Mouse (Mus musculus) hindbrain, embryonic 16.5 days (tissue): ENCODE data around the gene Wdfy2. TPM values are rescaled to one million over a fixed set of nuclear protein-coding genes. Genes with fewer than 3 reads are reported as not detected.

Source experiments
- ATAC-seq: fragments of 200-750 bp; cut with Nextera tagmentation; 2 replicates; pipeline ENCODE4 v1.8.0; 2017; ENCODE audit warnings: moderate TSS enrichment, moderate library complexity
- H3K27ac ChIP-seq: fragments of 300-500 bp; sonication (generic); 2 replicates; pipeline ENCODE4 v1.5.1; 2014; ENCODE audit warnings: low read depth, mild to moderate bottlenecking, control low read depth, low read length, moderate library complexity
- H3K27me3 ChIP-seq: fragments of 300-500 bp; sonication (generic); replicated peaks from 2 replicates; pipeline ENCODE4 v1.6.1; 2014; ENCODE audit warnings: low read length; ENCODE audit not compliant: control insufficient read depth, insufficient read depth
- H3K36me3 ChIP-seq: fragments of 300-500 bp; sonication (generic); 2 replicates; pipeline ENCODE4 v1.6.1; 2014; ENCODE audit warnings: mild to moderate bottlenecking, low read length, moderate library complexity, mixed read lengths; ENCODE audit not compliant: control insufficient read depth, insufficient read depth
- H3K4me1 ChIP-seq: fragments of 300-500 bp; sonication (generic); 2 replicates; pipeline ENCODE4 v1.6.1; 2014; ENCODE audit warnings: low read depth, low read length; ENCODE audit not compliant: control insufficient read depth, insufficient read depth
- H3K4me2 ChIP-seq: fragments of 300-500 bp; sonication (generic); 2 replicates; pipeline ENCODE4 v1.6.1; 2014; ENCODE audit warnings: mild to moderate bottlenecking, low read length, control low read depth, moderate library complexity
- H3K4me3 ChIP-seq: fragments of 300-500 bp; sonication (generic); 2 replicates; pipeline ENCODE4 v1.5.1; 2014; ENCODE audit warnings: mild to moderate bottlenecking, low read length, control low read depth, moderate library complexity
- H3K9ac ChIP-seq: fragments of 300-500 bp; sonication (generic); 2 replicates; pipeline ENCODE4 v1.6.1; 2014; ENCODE audit warnings: low read depth, mild to moderate bottlenecking, control low read depth, low read length, moderate library complexity
- H3K9me3 ChIP-seq: fragments of 300-500 bp; sonication (generic); 2 replicates; pipeline ENCODE4 v1.6.1; 2014; ENCODE audit warnings: mild to moderate bottlenecking, low read length, moderate library complexity; ENCODE audit not compliant: control insufficient read depth
- WGBS: fragments of 180-500 bp; shearing (Covaris S2); extraction: QIAGEN DNeasy Blood & Tissue Kit; methylation state at CpG from one replicate; pipeline ENCODE4 v1.1.7; 2014; 5-methylcytosine and 5-hydroxymethylcytosine counted together
- polyA plus RNA-seq: library from polyadenylated mRNA; unstranded; fragments of >200 nt; fragmentation: Nextera tagmentation; extraction: Ambion mirVana; gene quantifications from 2 replicates; pipeline ENCODE4 v1.2.1, GENCODE M21; 2015

Gene Wdfy2
- polyA plus RNA-seq, result 6.2 and 8.2 TPM in 2 replicates

DNA sequence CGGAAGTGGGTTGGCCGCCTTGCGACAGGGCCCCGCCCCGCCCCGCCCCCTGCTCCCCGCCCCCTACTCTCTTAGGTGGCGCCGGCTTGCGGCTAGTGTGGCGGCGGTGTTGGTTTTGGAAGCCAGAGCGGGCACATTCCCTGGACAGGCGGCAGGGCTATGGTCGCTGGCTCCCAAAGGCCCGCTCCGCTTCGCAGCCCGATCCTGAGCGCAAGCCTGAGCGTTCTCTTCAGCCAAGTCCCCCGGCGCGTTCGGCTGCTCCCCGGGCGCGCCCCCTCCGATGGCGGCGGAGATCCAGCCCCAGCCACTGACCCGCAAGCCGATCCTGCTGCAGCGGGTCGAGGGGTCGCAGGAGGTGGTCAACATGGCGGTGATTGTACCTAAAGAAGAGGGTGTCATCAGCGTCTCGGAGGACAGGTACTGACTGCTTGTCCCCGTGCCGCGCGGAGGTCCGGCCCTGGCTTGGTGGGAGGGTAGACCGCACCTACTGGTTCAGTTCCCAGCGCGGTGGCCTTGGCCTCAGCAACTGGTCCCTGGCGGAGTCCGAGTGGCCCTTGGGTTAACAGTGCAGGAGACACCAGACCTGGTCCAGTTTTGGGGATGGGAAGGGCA lies at the start of gene Wdfy2:
TSS of gene Wdfy2 (plus strand) at position 38 of the 612 bp plus-strand sequence.
- H3K9me3 ChIP-seq, result no peaks in the 10 kb centered on the region
- WGBS, result 0% methylated on average over 41 of the region's 49 CpGs
- peak within 1 kb of the TSS; percentile 92 for H3K4me3 ChIP-seq
- H3K36me3 ChIP-seq, result no peaks in the 10 kb centered on the region
- peaks cover 15% of the 10 kb centered on the region for H3K4me1 ChIP-seq
- no peaks in the 10 kb centered on the region for H3K27me3 ChIP-seq
- peak within 1 kb of the TSS; percentile 89 for H3K9ac ChIP-seq
- peak within 1 kb of the TSS; percentile 90 for H3K27ac ChIP-seq
- peak; percentile 49; the same call in 1 of the 2 replicates for ATAC-seq
- peak within 1 kb of the TSS; percentile 78 for H3K4me2 ChIP-seq

DNA sequence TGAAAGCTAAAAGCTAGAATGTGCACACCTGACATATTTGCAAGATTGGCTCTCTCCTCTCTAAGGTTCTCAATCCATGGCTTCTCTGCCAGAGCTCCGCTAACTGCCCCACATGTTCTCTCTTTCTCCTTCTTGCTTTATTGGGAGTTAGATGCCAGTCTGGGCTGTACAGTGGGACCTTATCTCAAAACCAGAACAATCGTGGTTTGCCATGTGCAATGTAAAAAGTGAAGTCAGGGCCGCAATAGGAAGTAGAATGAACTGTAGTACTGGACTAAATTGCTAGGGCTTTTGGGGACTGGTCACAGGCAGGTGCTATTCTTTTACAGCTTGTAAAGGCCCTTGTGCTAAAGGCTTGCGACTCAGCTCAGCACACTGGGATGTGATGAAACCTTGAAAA lies 48.2 kb upstream of the Wdfy2 start:
- Histone ChIP-seq H3K27ac (no peak overlapping the region), H3K27me3 (no peaks in the 10 kb centered on the region), H3K4me3 (no peak overlapping the region), H3K36me3 (no peaks in the 10 kb centered on the region), H3K9me3 (no peaks in the 10 kb centered on the region), H3K4me1 (no peaks in the 10 kb centered on the region), H3K4me2 (no peak overlapping the region), H3K9ac (no peak overlapping the region)
- no peak for ATAC-seq
- WGBS, result 67% methylated on average over 4 of the region's 4 CpGs

DNA sequence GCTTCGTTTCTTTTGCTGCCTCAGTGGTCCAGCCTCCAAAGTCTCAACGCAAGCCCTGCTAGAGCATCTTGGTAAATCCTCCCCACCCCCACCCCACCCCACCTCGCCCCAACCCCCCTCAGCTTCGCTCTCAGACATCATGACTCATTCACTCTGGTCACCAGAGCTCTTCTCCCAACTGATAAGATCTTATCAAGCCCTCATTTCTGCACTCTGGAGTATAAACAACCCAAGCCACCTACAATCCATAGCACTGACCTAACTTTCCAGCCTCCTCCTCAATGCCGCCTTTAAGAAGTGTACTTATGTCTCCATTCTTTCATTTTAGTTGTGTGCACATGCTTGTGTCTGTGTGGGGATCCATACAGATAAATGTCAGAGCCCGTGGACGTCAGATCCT lies 41.8 kb upstream of the Wdfy2 start:
- Histone ChIP-seq H3K4me1 (no peaks in the 10 kb centered on the region), H3K4me2 (no peak overlapping the region), H3K27me3 (no peaks in the 10 kb centered on the region), H3K9ac (no peak overlapping the region), H3K36me3 (no peaks in the 10 kb centered on the region), H3K4me3 (no peak overlapping the region), H3K9me3 (no peaks in the 10 kb centered on the region), H3K27ac (no peak overlapping the region)
- WGBS, result 85% methylated on average over 7 of the region's 7 CpGs
- ATAC-seq, result no peak

DNA sequence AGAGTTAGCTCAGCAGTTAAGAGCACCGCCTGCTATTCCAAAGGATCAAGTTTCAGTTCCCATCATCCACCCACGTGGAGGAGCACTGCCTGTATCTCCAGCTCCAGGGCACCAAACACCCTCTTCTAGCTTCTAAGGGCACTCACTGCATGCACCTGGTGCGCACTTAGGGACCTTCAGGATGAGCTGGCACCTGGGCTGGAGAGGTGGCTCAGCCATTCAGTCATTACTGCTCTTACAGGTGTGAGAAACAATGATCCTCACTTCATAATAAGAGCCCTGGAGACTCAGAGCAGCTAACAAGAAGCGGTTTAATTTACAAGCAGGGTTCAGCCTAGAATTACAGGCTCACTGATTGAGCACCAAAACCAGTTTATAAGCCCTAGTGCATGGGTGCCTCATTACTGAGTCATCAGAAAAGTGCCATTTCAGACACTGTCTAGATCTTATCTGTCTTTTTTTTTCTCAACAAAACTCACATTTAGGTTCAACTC lies 38.8 kb upstream of the Wdfy2 start:
- H3K4me1 ChIP-seq, result no peaks in the 10 kb centered on the region
- WGBS, result 8% methylated on average over 4 of the region's 4 CpGs
- H3K9ac ChIP-seq, result no peak overlapping the region
- H3K27me3 ChIP-seq, result no peaks in the 10 kb centered on the region
- H3K27ac ChIP-seq, result no peak overlapping the region
- ATAC-seq, result no peak
- no peak overlapping the region for H3K4me3 ChIP-seq
- H3K36me3 ChIP-seq, result no peaks in the 10 kb centered on the region
- H3K9me3 ChIP-seq, result no peaks in the 10 kb centered on the region
- no peak overlapping the region for H3K4me2 ChIP-seq

DNA sequence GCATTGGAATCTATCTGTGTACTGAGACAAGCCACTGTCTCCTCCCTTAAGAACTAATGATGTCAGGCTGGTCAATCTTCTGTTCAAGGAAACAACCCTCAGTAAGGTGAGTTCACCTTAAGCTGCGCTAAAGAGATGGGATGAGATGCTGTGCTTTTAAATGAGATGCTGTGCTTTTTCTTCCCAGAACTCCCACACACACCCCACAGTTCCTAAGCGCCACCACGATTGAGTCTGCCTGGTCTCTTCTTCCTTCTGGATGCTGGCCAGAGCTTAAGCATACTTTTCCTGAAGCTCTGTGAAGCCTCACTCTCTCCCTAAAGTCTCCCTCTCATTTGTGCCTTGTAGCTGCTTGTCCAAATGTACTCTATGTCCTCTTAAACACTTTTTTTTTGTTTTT lies 36.7 kb upstream of the Wdfy2 start:
- Histone ChIP-seq H3K4me1 (no peaks in the 10 kb centered on the region), H3K9me3 (no peaks in the 10 kb centered on the region), H3K36me3 (no peaks in the 10 kb centered on the region), H3K27me3 (no peaks in the 10 kb centered on the region), H3K27ac (no peak overlapping the region), H3K4me3 (no peak overlapping the region), H3K4me2 (no peak overlapping the region), H3K9ac (no peak overlapping the region)
- 87% methylated on average over 3 of the region's 3 CpGs for WGBS
- no peak for ATAC-seq

DNA sequence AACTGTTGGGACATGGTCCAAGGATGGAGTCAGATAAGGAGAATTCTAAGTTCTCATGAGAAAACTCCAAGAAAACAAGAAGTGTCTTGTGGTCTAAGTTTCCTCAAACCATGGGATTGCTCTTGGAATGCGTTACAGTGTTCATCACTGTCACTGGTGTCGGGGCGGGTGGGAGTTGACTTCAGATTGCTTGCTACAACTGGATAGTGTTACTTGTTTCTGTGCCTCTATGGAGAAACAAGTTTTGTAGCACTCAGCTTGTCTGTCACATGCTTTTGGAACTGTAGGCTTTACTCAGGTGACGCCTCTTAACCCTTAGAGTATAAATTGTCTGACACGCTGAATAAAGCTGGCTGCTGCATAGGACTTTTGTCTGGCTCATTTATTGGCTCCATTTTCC lies 34.3 kb upstream of the Wdfy2 start:
- H3K36me3 ChIP-seq, result no peaks in the 10 kb centered on the region
- no peak overlapping the region for H3K4me2 ChIP-seq
- 69% methylated on average over 5 of the region's 5 CpGs for WGBS
- H3K9ac ChIP-seq, result no peak overlapping the region
- no peak for ATAC-seq
- H3K4me3 ChIP-seq, result no peak overlapping the region
- no peak overlapping the region for H3K27ac ChIP-seq
- H3K4me1 ChIP-seq, result no peaks in the 10 kb centered on the region
- no peaks in the 10 kb centered on the region for H3K9me3 ChIP-seq
- no peaks in the 10 kb centered on the region for H3K27me3 ChIP-seq

DNA sequence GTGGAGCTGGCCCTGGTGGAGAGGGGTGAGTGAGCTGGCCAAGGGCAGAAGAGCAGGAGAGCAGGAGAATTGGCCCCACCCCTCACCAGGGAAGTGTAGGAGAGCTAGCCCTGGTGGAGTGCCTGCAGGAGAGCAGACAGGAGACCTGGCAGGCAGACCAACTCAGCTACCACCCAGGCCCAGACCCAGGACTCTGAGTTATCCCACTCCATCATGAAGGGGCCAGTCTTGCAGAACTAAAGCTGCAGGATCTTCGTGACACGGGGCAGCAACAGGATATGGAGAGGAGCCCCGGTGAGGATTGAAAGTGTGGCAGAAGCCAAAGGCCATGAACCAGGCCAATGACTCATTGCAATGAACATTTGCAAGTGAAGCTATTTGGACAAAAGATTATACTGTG lies 30.6 kb upstream of the Wdfy2 start:
- no peak overlapping the region for H3K9ac ChIP-seq
- H3K4me3 ChIP-seq, result no peak overlapping the region
- no peaks in the 10 kb centered on the region for H3K27me3 ChIP-seq
- no peaks in the 10 kb centered on the region for H3K4me1 ChIP-seq
- WGBS, result 74% methylated on average over 3 of the region's 3 CpGs
- H3K36me3 ChIP-seq, result no peaks in the 10 kb centered on the region
- no peak overlapping the region for H3K27ac ChIP-seq
- ATAC-seq, result no peak
- H3K4me2 ChIP-seq, result no peak overlapping the region
- no peaks in the 10 kb centered on the region for H3K9me3 ChIP-seq

DNA sequence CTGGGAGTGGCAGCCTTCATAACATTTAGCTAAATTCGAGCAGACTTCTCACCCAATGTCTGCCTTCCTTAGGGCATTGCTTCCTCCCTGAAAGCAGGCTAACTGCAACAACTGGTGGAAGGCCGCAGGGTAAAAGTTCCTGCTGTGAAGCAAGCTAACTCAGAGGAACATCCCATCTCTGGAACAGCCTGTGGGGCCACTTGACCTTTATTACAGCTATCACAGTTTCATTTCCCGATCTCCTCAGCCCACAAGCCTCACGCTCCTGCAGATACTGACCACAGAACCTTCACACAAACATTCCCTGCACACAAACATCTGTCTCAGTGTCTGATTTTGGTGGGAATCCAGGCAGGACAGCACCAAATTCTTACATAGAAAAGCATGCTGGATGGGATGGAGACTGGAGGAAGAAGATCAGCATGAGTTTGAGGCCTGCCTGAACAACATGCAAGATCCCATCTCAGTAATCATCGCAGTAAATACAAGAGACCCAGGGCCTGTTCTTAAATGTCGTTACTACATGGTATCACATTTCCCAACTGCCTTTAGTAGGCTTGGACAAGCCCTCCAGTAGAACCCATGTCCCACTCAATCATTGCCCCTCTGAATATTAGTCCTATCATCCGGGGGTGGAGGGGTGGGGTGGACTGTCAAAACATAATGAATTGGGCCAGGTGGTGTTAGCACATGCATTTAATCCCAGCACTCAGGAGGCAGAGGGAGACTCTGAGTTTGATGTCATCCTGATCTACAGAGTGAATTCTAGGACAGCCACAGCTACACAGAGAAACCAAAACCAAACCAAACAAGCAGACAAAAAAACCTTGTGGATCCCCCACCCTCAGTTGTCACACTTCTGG lies 28.6 kb upstream of the Wdfy2 start:
- H3K4me1 ChIP-seq, result no peaks in the 10 kb centered on the region
- no peaks in the 10 kb centered on the region for H3K36me3 ChIP-seq
- no peak overlapping the region for H3K4me2 ChIP-seq
- no peaks in the 10 kb centered on the region for H3K9me3 ChIP-seq
- 68% methylated on average over 7 of the region's 7 CpGs for WGBS
- no peak overlapping the region for H3K9ac ChIP-seq
- no peak overlapping the region for H3K27ac ChIP-seq
- no peaks in the 10 kb centered on the region for H3K27me3 ChIP-seq
- ATAC-seq, result no peak
- no peak overlapping the region for H3K4me3 ChIP-seq

DNA sequence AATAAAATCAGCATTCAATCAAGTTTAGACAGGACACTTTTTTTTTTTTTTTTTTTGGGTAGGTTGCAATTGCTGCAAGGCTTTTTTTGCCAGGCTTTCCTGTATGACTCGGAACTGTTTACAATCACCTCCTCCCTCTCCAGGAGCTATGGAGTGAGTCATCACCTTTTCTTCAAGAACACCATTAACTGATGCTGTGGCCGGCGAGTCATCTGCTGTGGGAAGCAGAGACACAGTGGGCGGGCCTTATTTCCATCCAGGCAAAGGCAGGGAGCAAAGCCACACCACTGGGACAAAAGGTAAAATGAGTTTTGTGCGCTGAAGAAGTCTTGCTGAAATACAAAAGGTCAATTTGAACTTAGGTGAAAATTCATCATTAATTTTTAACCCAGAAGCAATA lies 24.7 kb upstream of the Wdfy2 start:
- ATAC-seq, result no peak
- H3K27ac ChIP-seq, result no peak overlapping the region
- no peak overlapping the region for H3K9ac ChIP-seq
- H3K4me1 ChIP-seq, result no peaks in the 10 kb centered on the region
- 65% methylated on average over 5 of the region's 5 CpGs for WGBS
- no peak overlapping the region for H3K4me2 ChIP-seq
- H3K4me3 ChIP-seq, result no peak overlapping the region
- H3K9me3 ChIP-seq, result no peaks in the 10 kb centered on the region
- H3K27me3 ChIP-seq, result no peaks in the 10 kb centered on the region
- no peaks in the 10 kb centered on the region for H3K36me3 ChIP-seq
